Mouse (Mus musculus): ENCODE results near the gene Ing1. TPM values are rescaled to one million over a fixed set of nuclear protein-coding genes. Genes with fewer than 3 reads are reported as not detected.

Gene Ing1
- 54.4 and 56.9 TPM in 2 replicates for polyA plus RNA-seq (2015; fragmentation: Nextera tagmentation; extraction: Ambion mirVana)

DNA sequence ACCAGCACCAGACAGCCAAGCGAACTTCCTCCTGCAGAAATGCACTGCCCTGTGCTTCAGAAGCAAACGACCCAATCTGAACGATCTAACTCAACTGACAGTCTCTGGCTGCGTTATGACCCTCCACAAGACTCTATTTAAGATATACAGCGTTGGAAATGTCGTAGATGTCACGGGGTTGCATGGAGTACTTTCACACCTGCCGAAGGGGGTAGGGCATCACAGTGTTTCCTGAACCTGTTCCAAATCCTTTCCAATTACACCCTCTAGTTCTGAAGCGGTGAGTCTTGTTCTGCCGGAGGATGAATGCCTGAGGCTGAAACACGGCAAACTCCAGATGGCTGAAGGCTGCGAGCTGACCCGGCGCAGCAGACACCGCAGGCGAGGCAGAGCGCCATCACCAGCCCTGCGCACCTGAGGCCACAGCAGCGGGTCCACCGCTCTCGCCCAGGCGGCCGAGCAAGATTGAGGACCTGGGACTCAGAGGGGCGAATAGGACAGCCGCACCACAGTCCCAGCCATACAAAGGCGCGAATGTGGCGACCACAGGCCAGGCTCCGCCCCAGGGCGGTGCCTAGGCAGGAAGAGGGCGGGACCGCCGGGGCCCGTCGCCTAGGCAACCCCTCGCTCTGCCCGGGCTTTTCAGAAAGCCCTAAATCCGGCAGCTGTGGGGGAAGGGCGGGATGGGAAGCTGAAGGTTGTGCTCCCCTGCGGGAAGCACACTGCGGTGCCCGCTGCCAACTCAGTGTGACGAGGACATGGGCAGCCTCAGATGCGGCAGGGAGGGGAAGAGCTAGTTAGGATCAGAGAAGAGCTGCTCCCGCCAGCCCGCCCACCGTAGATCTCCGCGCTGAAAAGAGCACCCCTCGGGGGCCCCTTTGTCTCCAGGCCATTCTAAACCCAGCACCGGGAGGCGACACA lies at the start of gene Ing1:
Gene Ing1 (plus strand): TSS at position 773 of the 921 bp plus-strand sequence.
- Histone ChIP-seq H3K4me2 (peak within 1 kb of the TSS; percentile 70), H3K4me1 (replicated peaks) (peaks cover 36% of the 10 kb centered on the region), H3K27me3 (no peaks in the 10 kb centered on the region), H3K9ac (peak within 1 kb of the TSS; percentile 98), H3K27ac (replicated peaks) (peak within 1 kb of the TSS; percentile 100), H3K9me3 (no peaks in the 10 kb centered on the region), H3K4me3 (peak within 1 kb of the TSS; percentile 98), H3K36me3 (no peaks in the 10 kb centered on the region)
- under 1% methylated on average over 52 of the region's 52 CpGs for WGBS
- peak; percentile 89 for ATAC-seq (ENCODE audit: low read depth)

DNA sequence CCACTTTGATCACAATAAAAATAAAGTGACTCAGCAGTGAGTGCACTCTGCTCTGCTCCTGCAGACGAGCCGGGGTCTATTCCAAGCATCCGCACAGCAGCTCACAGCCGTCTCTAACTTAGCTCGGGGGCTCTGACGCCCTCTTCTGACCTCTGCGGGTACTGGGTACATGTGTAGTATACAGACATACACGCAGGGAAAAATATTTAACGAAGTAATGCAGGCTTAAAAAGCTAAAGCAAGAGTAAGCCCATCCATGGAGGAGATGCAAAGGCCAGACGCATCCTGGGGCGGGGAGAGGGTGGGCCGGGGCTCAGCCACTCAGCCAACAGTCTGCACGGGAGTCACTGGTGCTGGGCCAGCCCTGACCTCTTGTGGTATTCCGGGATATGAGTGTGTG lies 49.3 kb upstream of the Ing1 start:
- no peaks in the 10 kb centered on the region for H3K27me3 ChIP-seq
- H3K27ac ChIP-seq (replicated peaks), result no peak overlapping the region
- 84% methylated on average over 14 of the region's 14 CpGs for WGBS
- peaks cover 87% of the 10 kb centered on the region for H3K36me3 ChIP-seq
- H3K9me3 ChIP-seq, result no peaks in the 10 kb centered on the region
- no peak for ATAC-seq (ENCODE audit: low read depth)
- H3K4me1 ChIP-seq (replicated peaks), result no peaks in the 10 kb centered on the region
- H3K9ac ChIP-seq, result no peak overlapping the region
- no peak overlapping the region for H3K4me3 ChIP-seq
- no peak overlapping the region for H3K4me2 ChIP-seq

DNA sequence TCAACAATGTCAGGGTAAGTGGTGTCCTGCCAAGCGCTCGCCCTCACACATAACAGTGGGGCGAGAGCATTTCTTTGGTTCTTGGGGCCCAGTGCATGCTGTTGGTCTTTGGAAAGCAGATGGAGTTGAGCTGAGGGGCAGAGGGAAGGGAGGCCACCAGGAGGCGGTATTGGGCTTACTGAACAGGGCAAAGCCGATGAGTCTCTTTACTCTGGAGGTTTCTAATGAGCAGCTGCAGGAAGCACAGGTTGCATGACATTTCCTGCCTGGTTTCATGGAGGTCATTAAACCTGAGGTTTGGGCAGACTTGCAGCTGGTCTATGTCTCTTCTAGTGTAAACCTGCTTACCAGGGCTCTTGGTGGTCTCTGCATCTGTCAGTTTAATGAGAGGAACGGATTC lies 48.6 kb upstream of the Ing1 start:
- Histone ChIP-seq H3K27me3 (no peaks in the 10 kb centered on the region), H3K9me3 (no peaks in the 10 kb centered on the region), H3K36me3 (peaks cover 94% of the 10 kb centered on the region), H3K4me2 (no peak overlapping the region), H3K9ac (no peak overlapping the region), H3K4me1 (replicated peaks) (no peaks in the 10 kb centered on the region), H3K4me3 (no peak overlapping the region), H3K27ac (replicated peaks) (no peak overlapping the region)
- 79% methylated on average over 6 of the region's 6 CpGs for WGBS
- no peak for ATAC-seq (ENCODE audit: low read depth)

DNA sequence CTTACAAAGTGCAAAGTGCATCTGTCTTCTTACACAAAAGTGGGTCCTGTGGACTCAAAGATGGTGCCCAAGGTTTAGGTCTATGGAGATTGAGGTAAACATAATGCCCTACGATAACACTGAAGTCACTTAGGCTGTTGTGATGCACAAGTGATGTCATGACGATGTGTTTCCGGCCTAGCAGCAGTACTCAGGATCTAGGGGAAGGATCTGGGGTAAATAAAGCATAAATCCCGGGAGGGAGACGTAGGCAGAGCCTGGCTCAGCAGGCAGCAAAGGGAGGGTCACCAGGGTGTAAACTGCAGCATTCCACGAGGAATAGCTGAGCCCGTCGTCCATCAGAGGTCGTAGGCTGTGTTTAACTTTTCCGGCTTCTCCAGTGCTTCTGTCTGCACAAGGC lies 46.5 kb upstream of the Ing1 start:
- H3K4me1 ChIP-seq (replicated peaks), result no peaks in the 10 kb centered on the region
- no peak overlapping the region for H3K4me2 ChIP-seq
- 89% methylated on average over 10 of the region's 10 CpGs for WGBS
- no peaks in the 10 kb centered on the region for H3K9me3 ChIP-seq
- no peaks in the 10 kb centered on the region for H3K27me3 ChIP-seq
- H3K36me3 ChIP-seq, result peaks cover 96% of the 10 kb centered on the region
- no peak overlapping the region for H3K27ac ChIP-seq (replicated peaks)
- no peak overlapping the region for H3K9ac ChIP-seq
- ATAC-seq (ENCODE audit: low read depth), result no peak
- no peak overlapping the region for H3K4me3 ChIP-seq

DNA sequence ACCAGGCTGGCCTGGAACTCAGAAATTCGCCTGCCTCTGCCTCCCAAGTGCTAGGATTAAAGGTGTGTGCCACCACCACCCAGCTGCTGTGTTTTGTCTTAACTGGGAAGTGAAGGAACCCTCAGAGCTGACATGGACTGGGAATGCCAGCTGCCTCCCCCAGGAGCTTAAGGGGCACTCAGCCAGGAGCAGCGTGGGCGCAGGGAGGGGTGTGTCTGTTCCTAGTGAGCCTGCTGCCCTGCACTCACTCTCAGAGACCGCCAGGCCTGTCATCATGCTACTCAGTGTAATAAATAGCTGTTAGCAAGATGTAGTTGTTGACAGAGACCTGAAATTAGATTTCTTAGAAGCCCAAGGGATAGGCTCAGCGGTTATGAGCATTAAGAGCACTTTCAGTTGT lies 44.4 kb upstream of the Ing1 start:
- Histone ChIP-seq H3K4me2 (no peak overlapping the region), H3K4me3 (no peak overlapping the region), H3K9me3 (no peaks in the 10 kb centered on the region), H3K4me1 (replicated peaks) (no peaks in the 10 kb centered on the region), H3K9ac (no peak overlapping the region), H3K27ac (replicated peaks) (no peak overlapping the region), H3K36me3 (peaks cover 95% of the 10 kb centered on the region), H3K27me3 (no peaks in the 10 kb centered on the region)
- no peak for ATAC-seq (ENCODE audit: low read depth)
- WGBS, result 91% methylated on average over 5 of the region's 5 CpGs

DNA sequence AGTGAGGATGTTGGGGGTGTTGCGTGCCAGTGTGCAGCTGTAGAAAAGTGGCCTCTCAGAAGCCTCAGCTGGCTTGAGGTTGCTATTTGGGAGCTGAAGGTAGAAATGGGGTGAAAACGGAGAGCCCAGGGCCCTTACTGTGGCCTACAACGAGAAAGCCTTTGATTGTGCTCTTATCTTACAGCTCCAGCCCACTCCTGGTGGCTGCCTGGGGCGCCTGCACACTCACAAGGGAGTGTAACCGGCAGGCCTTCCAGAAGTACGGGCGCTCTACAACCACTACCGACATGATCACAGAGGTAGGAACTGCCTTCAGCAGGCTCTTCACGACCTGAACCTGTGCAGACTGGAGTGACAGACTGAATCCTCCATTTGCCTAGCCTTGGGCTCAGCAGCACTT lies 42.7 kb upstream of the Ing1 start:
- WGBS, result 92% methylated on average over 9 of the region's 9 CpGs
- Histone ChIP-seq H3K9me3 (no peaks in the 10 kb centered on the region), H3K4me1 (replicated peaks) (no peaks in the 10 kb centered on the region), H3K27ac (replicated peaks) (no peak overlapping the region), H3K36me3 (peaks cover 95% of the 10 kb centered on the region), H3K4me2 (no peak overlapping the region), H3K4me3 (no peak overlapping the region), H3K27me3 (no peaks in the 10 kb centered on the region), H3K9ac (no peak overlapping the region)
- ATAC-seq (ENCODE audit: low read depth), result no peak

DNA sequence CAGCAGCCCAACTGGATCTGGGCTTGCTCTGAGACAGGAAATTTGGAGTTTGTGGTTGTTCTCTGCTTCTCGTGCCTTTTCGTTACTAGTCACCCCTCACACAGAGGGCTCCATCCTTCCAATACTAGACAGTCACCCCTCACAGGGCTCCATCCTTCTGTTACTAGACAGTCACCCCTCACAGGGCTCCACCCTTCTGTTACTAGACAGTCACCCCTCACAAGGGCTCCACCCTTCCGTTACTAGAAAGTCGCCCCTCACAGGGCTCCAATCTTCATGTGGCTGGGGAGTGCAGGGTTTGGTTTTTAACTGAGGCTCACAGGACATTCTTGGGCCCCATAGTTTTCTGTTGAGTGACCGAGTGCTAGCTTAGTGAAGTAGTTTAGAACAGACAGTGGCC lies 42.1 kb upstream of the Ing1 start:
- Histone ChIP-seq H3K9ac (no peak overlapping the region), H3K27me3 (no peaks in the 10 kb centered on the region), H3K4me2 (no peak overlapping the region), H3K4me3 (no peak overlapping the region), H3K27ac (replicated peaks) (no peak overlapping the region), H3K9me3 (no peaks in the 10 kb centered on the region), H3K36me3 (peaks cover 96% of the 10 kb centered on the region), H3K4me1 (replicated peaks) (no peaks in the 10 kb centered on the region)
- WGBS, result 90% methylated on average over 5 of the region's 5 CpGs
- ATAC-seq (ENCODE audit: low read depth), result no peak

DNA sequence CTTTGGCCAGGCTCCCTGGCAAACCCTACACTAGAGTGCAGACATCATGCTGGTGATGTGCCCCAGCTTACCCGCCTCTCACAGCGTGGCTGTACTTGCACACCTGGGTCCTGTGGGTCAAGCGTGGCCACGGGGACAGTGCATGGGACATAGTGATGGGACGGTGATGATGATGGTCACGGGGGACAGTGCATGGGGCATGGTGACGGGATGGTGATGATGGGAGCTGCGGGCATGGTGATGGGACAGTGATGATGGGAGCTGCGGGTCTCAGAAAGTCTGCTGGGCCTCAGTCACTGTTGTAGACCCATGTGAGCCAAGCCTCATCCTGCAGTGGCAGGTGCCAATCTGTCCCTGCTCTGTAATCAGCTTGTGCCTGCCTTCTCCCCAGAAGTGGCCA lies 39.1 kb upstream of the Ing1 start:
- H3K9ac ChIP-seq, result no peak overlapping the region
- no peaks in the 10 kb centered on the region for H3K27me3 ChIP-seq
- H3K4me2 ChIP-seq, result no peak overlapping the region
- 96% methylated on average over 9 of the region's 9 CpGs for WGBS
- H3K9me3 ChIP-seq, result no peaks in the 10 kb centered on the region
- ATAC-seq (ENCODE audit: low read depth), result no peak
- no peak overlapping the region for H3K4me3 ChIP-seq
- no peaks in the 10 kb centered on the region for H3K4me1 ChIP-seq (replicated peaks)
- no peak overlapping the region for H3K27ac ChIP-seq (replicated peaks)
- H3K36me3 ChIP-seq, result peaks cover 87% of the 10 kb centered on the region

DNA sequence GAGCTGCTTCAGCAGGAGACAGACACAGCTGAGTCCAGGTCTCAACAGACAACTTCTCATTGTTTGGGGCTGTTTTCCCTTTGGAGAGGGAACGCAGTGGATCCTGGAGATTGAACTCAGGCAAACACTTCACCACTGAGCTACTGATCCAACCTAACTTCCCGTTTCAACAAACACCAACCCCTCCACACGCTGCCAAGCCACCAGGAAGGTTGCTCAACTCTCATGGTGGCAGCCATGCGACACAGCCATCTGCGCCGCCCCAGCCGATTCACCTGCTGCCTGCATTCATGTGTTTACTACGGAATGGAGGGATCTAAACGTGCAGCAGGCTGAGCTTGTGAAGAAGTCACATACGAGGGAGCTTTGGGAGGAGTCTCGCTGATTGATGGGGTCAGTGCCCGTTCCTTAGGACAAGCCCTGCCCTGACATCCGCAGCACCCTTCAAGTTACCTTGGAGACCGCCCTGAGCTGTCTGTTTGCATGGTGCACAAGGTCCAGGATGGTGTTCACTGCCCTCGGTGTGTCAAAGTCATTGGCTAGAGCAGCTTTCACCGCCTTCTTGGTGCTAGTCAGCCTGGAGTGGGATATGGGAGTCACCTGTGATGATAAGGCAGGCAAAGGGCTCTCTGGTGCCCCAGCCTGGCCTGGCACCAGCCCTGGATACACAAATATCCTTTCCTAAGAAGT lies 37.9 kb upstream of the Ing1 start:
- Histone ChIP-seq H3K36me3 (peaks cover 87% of the 10 kb centered on the region), H3K27me3 (no peaks in the 10 kb centered on the region), H3K9ac (no peak overlapping the region), H3K4me2 (no peak overlapping the region), H3K4me1 (replicated peaks) (no peaks in the 10 kb centered on the region), H3K27ac (replicated peaks) (no peak overlapping the region), H3K4me3 (no peak overlapping the region), H3K9me3 (no peaks in the 10 kb centered on the region)
- no peak for ATAC-seq (ENCODE audit: low read depth)
- 87% methylated on average over 16 of the region's 16 CpGs for WGBS

DNA sequence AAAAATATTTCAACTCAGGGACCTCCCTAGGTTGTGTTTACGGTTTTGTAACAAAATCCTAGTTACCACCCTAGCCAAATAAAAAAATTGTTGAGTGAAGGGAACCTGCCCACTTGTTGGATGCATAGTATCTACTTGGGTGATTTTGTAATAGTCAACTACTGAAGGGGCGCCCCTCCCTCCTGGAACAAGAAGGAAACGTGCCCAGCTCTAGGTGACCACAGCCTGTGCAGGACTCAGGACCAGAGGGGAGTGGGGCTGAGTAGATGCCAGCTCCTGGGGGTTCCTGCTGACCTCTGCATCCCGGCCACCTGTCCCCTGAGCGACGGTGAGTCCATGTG lies 37.3 kb upstream of the Ing1 start:
- WGBS, result 91% methylated on average over 6 of the region's 6 CpGs
- H3K4me1 ChIP-seq (replicated peaks), result no peaks in the 10 kb centered on the region
- no peak overlapping the region for H3K4me3 ChIP-seq
- H3K36me3 ChIP-seq, result peaks cover 85% of the 10 kb centered on the region
- no peak for ATAC-seq (ENCODE audit: low read depth)
- H3K9ac ChIP-seq, result no peak overlapping the region
- H3K4me2 ChIP-seq, result no peak overlapping the region
- no peak overlapping the region for H3K27ac ChIP-seq (replicated peaks)
- no peaks in the 10 kb centered on the region for H3K27me3 ChIP-seq
- no peaks in the 10 kb centered on the region for H3K9me3 ChIP-seq

DNA sequence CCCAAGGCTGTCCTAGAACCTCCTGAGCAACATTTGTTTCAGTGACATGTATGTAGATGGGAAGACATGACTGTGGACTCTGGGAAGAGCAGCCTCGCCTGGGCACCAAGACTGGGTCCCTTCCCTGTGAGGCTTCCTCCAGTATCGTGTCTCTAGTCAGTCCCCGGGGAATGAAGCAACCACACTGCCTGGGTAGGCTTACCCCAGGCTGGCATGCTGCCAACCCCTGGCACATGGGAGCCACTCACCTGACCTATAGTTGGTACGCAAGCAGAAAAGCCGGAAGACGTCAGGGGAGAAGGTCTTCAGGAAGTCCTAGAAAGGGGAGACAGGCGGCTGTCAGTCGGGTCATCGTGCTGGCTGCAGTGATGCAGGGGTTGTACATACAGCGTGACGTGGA lies 36.7 kb upstream of the Ing1 start:
- peaks cover 83% of the 10 kb centered on the region for H3K36me3 ChIP-seq

DNA sequence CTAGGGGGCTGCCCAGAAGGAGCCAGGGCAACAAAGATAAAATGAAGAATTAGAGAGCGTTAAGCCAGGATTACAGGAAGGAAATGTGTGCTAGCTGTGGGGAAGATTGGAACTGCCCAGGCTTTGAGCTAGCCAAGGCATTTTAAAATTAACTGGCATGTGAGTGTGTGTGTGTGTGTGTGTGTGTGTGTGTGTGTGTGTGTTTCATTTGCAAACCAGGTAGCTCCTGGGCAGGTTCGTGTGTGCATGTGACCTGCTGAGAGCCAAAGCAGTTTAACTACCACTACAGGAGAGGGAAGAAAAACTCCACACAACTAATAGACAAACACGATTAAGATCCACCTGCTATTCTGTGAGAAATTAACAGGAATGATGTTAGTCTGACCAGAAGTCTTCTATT lies 32.0 kb upstream of the Ing1 start:
- 89% methylated on average over 3 of the region's 3 CpGs for WGBS
- Histone ChIP-seq H3K9me3 (no peaks in the 10 kb centered on the region), H3K27ac (replicated peaks) (no peak overlapping the region), H3K4me2 (no peak overlapping the region), H3K4me3 (no peak overlapping the region), H3K4me1 (replicated peaks) (no peaks in the 10 kb centered on the region), H3K9ac (no peak overlapping the region), H3K36me3 (peaks cover 50% of the 10 kb centered on the region; the same call in 1 of the 2 replicates), H3K27me3 (no peaks in the 10 kb centered on the region)
- ATAC-seq (ENCODE audit: low read depth), result no peak

More for the DNA sequence above, 36.7 kb upstream of the Ing1 start:
- Histone ChIP-seq H3K9me3 (no peaks in the 10 kb centered on the region), H3K27me3 (no peaks in the 10 kb centered on the region), H3K4me2 (no peak overlapping the region), H3K4me3 (no peak overlapping the region), H3K9ac (no peak overlapping the region), H3K4me1 (replicated peaks) (no peaks in the 10 kb centered on the region), H3K27ac (replicated peaks) (no peak overlapping the region)
- 90% methylated on average over 11 of the region's 11 CpGs for WGBS
- ATAC-seq (ENCODE audit: low read depth), result no peak
